Mouse (Mus musculus) heart, adult 2 months (tissue): ENCODE measurements at regions not wholly inside any gene's neighbourhood (a gene's known extent, or its start where the extent isn't known, plus 50 kb on each side); places are given as distances from the start of the nearest gene placed in this dataset.

Experiments
- DNase-seq, 2 experiments: peaks; one replicate each; pipeline ENCODE4 v3.0.0; 2021
- H3K27ac ChIP-seq: fragments of 200-600 bp; 2 replicates; pipeline ENCODE4 v1.8.1; 2022
- H3K27me3 ChIP-seq: fragments of 200-500 bp; 2 replicates; pipeline ENCODE4 v1.6.1; 2012; ENCODE audit warnings: mild to moderate bottlenecking, low read length, inconsistent platforms, mixed read lengths; ENCODE audit not compliant: control insufficient read depth, insufficient read depth
- H3K36me3 ChIP-seq: fragments of 200-500 bp; 2 replicates; pipeline ENCODE4 v1.6.1; 2012; ENCODE audit warnings: low read length, inconsistent platforms; ENCODE audit not compliant: control insufficient read depth, insufficient read depth
- H3K4me1 ChIP-seq: fragments of 200-500 bp; 2 replicates; pipeline ENCODE4 v1.6.1; 2011; ENCODE audit warnings: low read length; ENCODE audit not compliant: control insufficient read depth, insufficient read depth
- H3K4me3 ChIP-seq: fragments of 200-600 bp; 2 replicates; pipeline ENCODE4 v1.8.1; 2022
- H3K79me2 ChIP-seq: fragments of 200-500 bp; replicated peaks from 2 replicates; pipeline ENCODE4 v1.6.1; 2012; ENCODE audit warnings: mild to moderate bottlenecking, inconsistent platforms, low read length, moderate library complexity, mixed read lengths; ENCODE audit not compliant: control insufficient read depth, insufficient read depth
- H3K9ac ChIP-seq: fragments of 200-500 bp; 2 replicates; pipeline ENCODE4 v1.6.1; 2012; ENCODE audit warnings: low read depth, mild to moderate bottlenecking, control low read depth, inconsistent platforms, low read length, mixed read lengths
- CTCF ChIP-seq: fragments of 200-600 bp; IDR thresholded peaks from 2 replicates; pipeline ENCODE4 v1.8.1; 2022; ENCODE audit warnings: antibody characterized with exemption, mild to moderate bottlenecking, moderate library complexity
- EP300 ChIP-seq: fragments of 200-500 bp; IDR thresholded peaks from 2 replicates; pipeline ENCODE4 v1.6.1; 2011; ENCODE audit warnings: low read depth, low read length, control low read depth; ENCODE audit not compliant: insufficient read depth
- POLR2A ChIP-seq: fragments of 200-500 bp; IDR thresholded peaks from 2 replicates; pipeline ENCODE4 v1.6.1; 2011; ENCODE audit warnings: mild to moderate bottlenecking, low read depth, low read length, control low read depth; ENCODE audit not compliant: insufficient read depth
- WGBS: fragments of 180-500 bp; shearing (Covaris S2); methylation state at CpG from one replicate; pipeline ENCODE4 v1.1.7; 2018; 5-methylcytosine and 5-hydroxymethylcytosine counted together
- intact Hi-C: fragments of 180-260 bp; cut with DNase I; formaldehyde crosslinking; loops from one replicate; pipeline ENCODE4 v1.15.1; 2025

DNA sequence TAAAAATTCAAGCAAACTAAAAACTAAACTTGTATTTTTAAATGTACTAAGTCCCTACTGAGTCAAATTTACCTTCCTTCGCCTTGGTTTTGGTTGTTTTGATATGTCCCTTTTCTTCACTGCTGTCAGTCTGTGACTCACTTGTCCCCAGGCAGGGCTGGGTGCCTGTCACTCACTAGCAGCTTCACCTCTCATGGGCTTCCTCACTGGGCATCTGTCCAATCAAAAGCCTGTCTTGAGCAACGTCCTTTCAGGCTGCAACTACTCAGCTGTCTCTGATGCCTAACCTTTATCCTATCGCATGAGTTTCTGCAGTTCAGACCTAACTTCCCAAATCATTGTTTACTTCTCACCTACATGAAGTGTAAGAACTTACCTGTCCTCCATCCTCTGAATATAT lies 61.2 kb upstream of the Ptchd3 start:
- no peak overlapping the region for H3K27ac ChIP-seq
- no peak overlapping the region for H3K9ac ChIP-seq
- 54% methylated on average over 3 of the region's 3 CpGs for WGBS
- no peaks in the 10 kb centered on the region for H3K36me3 ChIP-seq
- intact Hi-C loops = no loop called here
- TF ChIP-seq CTCF (no peak), EP300 (no peak), POLR2A (no peak)
- no peaks in the 10 kb centered on the region for H3K79me2 ChIP-seq
- peak in 1 of 2 experiments; percentile 29 for DNase-seq
- no peaks in the 10 kb centered on the region for H3K4me1 ChIP-seq
- H3K4me3 ChIP-seq = no peak overlapping the region
- H3K27me3 ChIP-seq = no peaks in the 10 kb centered on the region

GRCm38 (mm10) chr11:121770061-121770460 lies 60.0 kb upstream of the Ptchd3 start:
- TF ChIP-seq EP300 (no peak), CTCF (no peak), POLR2A (no peak)
- intact Hi-C loops = no loop called here
- no peaks in the 10 kb centered on the region for H3K36me3 ChIP-seq
- H3K27me3 ChIP-seq = no peaks in the 10 kb centered on the region
- H3K79me2 ChIP-seq = no peaks in the 10 kb centered on the region
- H3K4me3 ChIP-seq = no peak overlapping the region
- no peaks in the 10 kb centered on the region for H3K4me1 ChIP-seq
- H3K9ac ChIP-seq = no peak overlapping the region
- DNase-seq = no peak
- H3K27ac ChIP-seq = no peak overlapping the region
- 78% methylated on average over 1 of the region's 1 CpGs for WGBS

DNA sequence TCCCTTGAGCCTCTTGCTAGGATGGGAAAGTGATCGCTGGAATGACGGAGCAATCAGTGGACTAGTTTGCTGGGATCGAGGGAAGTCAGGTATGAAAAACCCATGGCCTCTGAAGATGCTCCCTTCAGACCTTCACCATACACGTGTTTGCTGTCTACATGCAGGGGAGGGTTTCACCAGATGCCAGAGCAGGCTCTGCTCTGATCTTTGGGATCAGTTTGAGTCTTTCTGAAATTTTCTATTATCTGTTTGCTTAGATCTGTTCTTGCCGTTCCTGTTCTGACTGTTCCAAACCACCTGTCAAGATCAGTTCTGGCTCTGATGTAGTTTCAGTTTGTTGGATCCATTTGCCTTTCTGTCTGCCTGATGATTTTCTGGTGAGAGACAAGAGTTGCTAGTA lies 53.1 kb upstream of the Ptchd3 start:
- intact Hi-C loops = no loop called here
- no peaks in the 10 kb centered on the region for H3K36me3 ChIP-seq
- H3K79me2 ChIP-seq = no peaks in the 10 kb centered on the region
- H3K9ac ChIP-seq = no peak overlapping the region
- TF ChIP-seq EP300 (no peak), CTCF (no peak), POLR2A (no peak)
- H3K4me1 ChIP-seq = no peaks in the 10 kb centered on the region
- 83% methylated on average over 5 of the region's 5 CpGs for WGBS
- no peak overlapping the region for H3K4me3 ChIP-seq
- no peak for DNase-seq
- no peak overlapping the region for H3K27ac ChIP-seq
- H3K27me3 ChIP-seq = no peaks in the 10 kb centered on the region

DNA sequence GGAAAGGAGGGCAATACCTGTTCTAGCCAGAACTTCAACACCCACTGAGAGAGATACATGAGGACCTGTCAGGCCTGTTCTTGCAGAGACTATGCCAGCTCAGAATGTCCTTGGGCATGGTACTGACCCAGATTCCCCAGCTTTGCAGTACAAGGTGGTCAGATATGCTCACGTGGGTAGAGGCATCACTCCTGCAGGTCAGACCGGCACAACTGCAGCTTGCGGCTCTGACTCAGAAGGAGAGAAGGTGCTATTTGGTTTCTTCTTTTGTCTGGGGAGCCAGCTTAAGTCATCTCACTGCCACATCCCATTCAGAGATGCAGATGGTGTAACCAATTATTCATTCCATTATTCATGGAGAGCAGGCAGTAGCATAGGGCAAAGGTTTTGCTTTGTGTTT lies 52.5 kb upstream of the Ptchd3 start:
- Histone ChIP-seq H3K4me3 (no peak overlapping the region), H3K36me3 (no peaks in the 10 kb centered on the region), H3K9ac (no peak overlapping the region), H3K79me2 (no peaks in the 10 kb centered on the region), H3K27ac (no peak overlapping the region), H3K27me3 (no peaks in the 10 kb centered on the region), H3K4me1 (no peaks in the 10 kb centered on the region)
- DNase-seq = no peak
- WGBS = 89% methylated on average over 3 of the region's 3 CpGs
- TF ChIP-seq POLR2A (no peak), CTCF (no peak), EP300 (no peak)
- intact Hi-C loops = no loop called here
